Comparison of ENCODE assay signal across 9 mouse cellular contexts in the genomic region with DNA sequence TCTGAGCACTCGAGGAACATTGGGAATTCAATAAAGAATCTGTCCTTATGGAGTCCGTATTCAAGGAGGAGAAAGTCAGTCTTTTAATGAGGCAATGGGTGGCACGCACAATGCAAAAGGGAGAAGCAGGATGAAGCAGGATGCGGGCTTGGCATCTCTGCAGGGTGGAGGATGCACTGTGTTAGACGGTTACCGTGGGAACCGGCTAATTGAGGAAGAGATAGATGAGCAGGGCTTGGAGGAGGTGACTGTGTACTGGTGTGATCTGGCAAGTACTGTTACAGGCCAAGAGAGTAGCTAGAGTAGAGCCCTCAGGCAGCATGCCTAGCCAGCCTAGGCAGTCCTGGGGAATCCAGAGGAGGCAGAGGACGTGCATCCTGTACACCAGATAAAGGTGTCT.
DNase-seq lines count a peak whose midpoint lies in the region; ATAC-seq and TF ChIP-seq lines count a peak whose summit lies in the region.
"Had no signal": no experiment of that assay in that cellular context is flagged by ENCODE, and none has a peak within 500 bp of the region (broad histone marks: within the 10 kb centered on the region; RNA-seq: fewer than 3 reads in every experiment).

No protein-coding gene starts in this region.

- no peaks in the 10 kb centered on the region for H3K9me3 ChIP-seq in MEL (replicated peaks; ENCODE audit: insufficient read depth, low read length)
- H3K9me3 ChIP-seq in hindbrain, embryonic 15.5 days, result no peaks in the 10 kb centered on the region
- no peaks in the 10 kb centered on the region for H3K9me3 ChIP-seq in midbrain, embryonic 15.5 days
- H3K9me3 ChIP-seq: intestine, embryonic 15.5 days had no signal

- DNase-seq in MEL (ENCODE audit: low read depth, low spot score), result peak; percentile 50
- DNase-seq in brain, adult 2 months (ENCODE audit: low read depth, low spot score), result peak; percentile 86
- DNase-seq in urinary bladder, postnatal 14 days (ENCODE audit: low spot score), result no peak
- no peak for DNase-seq in spleen, postnatal 4 days (ENCODE audit: low spot score in 2 of 2)
- DNase-seq in kidney, postnatal 25 days, result no peak
- DNase-seq: thymus, adult 18-20 months had no signal

- TF ChIP-seq EP300 in MEL (IDR thresholded peaks at IDR 0.05; ENCODE audit: low read depth in 1 of 2, low read length in 2 of 2), result no peak

- no peaks in the 10 kb centered on the region for H3K27me3 ChIP-seq in MEL (ENCODE audit: control insufficient read depth in 1 of 2, insufficient read depth in 2 of 2, low read length in 2 of 2)
- H3K27me3 ChIP-seq in hindbrain, embryonic 15.5 days, result no peaks in the 10 kb centered on the region
- H3K27me3 ChIP-seq in midbrain, embryonic 15.5 days (replicated peaks), result no peaks in the 10 kb centered on the region
- H3K27me3 ChIP-seq: intestine, embryonic 15.5 days had no signal

- H3K4me2 ChIP-seq in hindbrain, embryonic 15.5 days, result no peak overlapping the region
- H3K4me2 ChIP-seq in midbrain, embryonic 15.5 days, result no peak overlapping the region
- H3K4me2 ChIP-seq: intestine, embryonic 15.5 days had no signal

- no peak overlapping the region for H3K27ac ChIP-seq in MEL (ENCODE audit: control insufficient read depth, low read depth, low read length)
- no peak overlapping the region for H3K27ac ChIP-seq in hindbrain, embryonic 15.5 days (replicated peaks)
- H3K27ac ChIP-seq in midbrain, embryonic 15.5 days, result peak overlapping the region; percentile 39; the same call in 1 of the 2 replicates
- H3K27ac ChIP-seq: intestine, embryonic 15.5 days had no signal

- no peaks in the 10 kb centered on the region; a peak in 1 of 4 replicates for H3K4me1 ChIP-seq in MEL (ENCODE audit: control insufficient read depth in 1 of 2, insufficient read depth in 2 of 2, low read length in 2 of 2)
- H3K4me1 ChIP-seq in hindbrain, embryonic 15.5 days (replicated peaks), result peaks cover 12% of the 10 kb centered on the region
- peaks cover 11% of the 10 kb centered on the region for H3K4me1 ChIP-seq in midbrain, embryonic 15.5 days
- H3K4me1 ChIP-seq: intestine, embryonic 15.5 days had no signal

- no peak for TF ChIP-seq CTCF in MEL (IDR thresholded peaks at IDR 0.05 in 2 of 3, conservative IDR thresholded peaks at IDR 0.05 in 1 of 3; ENCODE audit: control insufficient read depth in 1 of 3, insufficient read depth in 1 of 3, low read depth in 2 of 3, low read length in 3 of 3, poor library complexity in 1 of 3, severe bottlenecking in 1 of 3)

- TF ChIP-seq POLR2A in MEL (IDR thresholded peaks at IDR 0.05; ENCODE audit: control insufficient read depth in 1 of 2, insufficient read depth in 1 of 2, low read depth in 1 of 2, low read length in 2 of 2, poor library complexity in 1 of 2), result no peak

- TF ChIP-seq RAD21 in MEL (IDR thresholded peaks at IDR 0.05; ENCODE audit: low read depth, low read length), result no peak

- 27% methylated on average over 8 of the region's 8 CpGs for WGBS in hindbrain, embryonic 15.5 days
- 45% methylated on average over 8 of the region's 8 CpGs for WGBS in midbrain, embryonic 15.5 days

- H3K36me3 ChIP-seq in MEL (ENCODE audit: control insufficient read depth in 1 of 2, insufficient read depth in 2 of 2, low read length in 2 of 2), result no peaks in the 10 kb centered on the region
- no peaks in the 10 kb centered on the region for H3K36me3 ChIP-seq in hindbrain, embryonic 15.5 days
- no peaks in the 10 kb centered on the region for H3K36me3 ChIP-seq in midbrain, embryonic 15.5 days (replicated peaks)
- H3K36me3 ChIP-seq: intestine, embryonic 15.5 days had no signal

- H3K9ac ChIP-seq in MEL (ENCODE audit: control insufficient read depth, low read depth, low read length, poor library complexity, severe bottlenecking), result no peak overlapping the region
- no peak overlapping the region for H3K9ac ChIP-seq in hindbrain, embryonic 15.5 days
- no peak overlapping the region for H3K9ac ChIP-seq in midbrain, embryonic 15.5 days
- H3K9ac ChIP-seq: intestine, embryonic 15.5 days had no signal

- no peak overlapping the region for H3K4me3 ChIP-seq in MEL (ENCODE audit: control insufficient read depth in 1 of 2, insufficient read depth in 1 of 2, low read depth in 2 of 2, low read length in 2 of 2)
- H3K4me3 ChIP-seq in hindbrain, embryonic 15.5 days, result no peak overlapping the region
- no peak overlapping the region for H3K4me3 ChIP-seq in midbrain, embryonic 15.5 days
- H3K4me3 ChIP-seq: intestine, embryonic 15.5 days had no signal

- H3K79me2 ChIP-seq in MEL (ENCODE audit: control insufficient read depth, insufficient read depth, low read length, poor library complexity), result no peaks in the 10 kb centered on the region

- peak; percentile 78 for ATAC-seq in hindbrain, embryonic 15.5 days (ENCODE audit: low FRiP score, low read depth)
- peak; percentile 84 for ATAC-seq in midbrain, embryonic 15.5 days (replicated peaks)
- ATAC-seq: intestine, embryonic 15.5 days had no signal

TF ChIP-seq in MEL, 35 proteins besides CTCF, POLR2A, EP300 and RAD21:
- TF ChIP-seq ETS1 (IDR thresholded peaks at IDR 0.05; ENCODE audit: low read depth, low read length), result no peak
- no peak for TF ChIP-seq BHLHE40 (IDR thresholded peaks at IDR 0.05; ENCODE audit: borderline replicate concordance, low read depth, low read length)
- TF ChIP-seq SIN3A (IDR thresholded peaks at IDR 0.05; ENCODE audit: low read length), result no peak
- no peak for TF ChIP-seq MYC (IDR thresholded peaks at IDR 0.05; ENCODE audit: low read depth, low read length)
- no peak for TF ChIP-seq MAX (IDR thresholded peaks at IDR 0.05; ENCODE audit: low read length)
- TF ChIP-seq GABPA (IDR thresholded peaks at IDR 0.05; ENCODE audit: low read depth, low read length), result no peak
- TF ChIP-seq ZMIZ1 (IDR thresholded peaks at IDR 0.05; ENCODE audit: low read depth, low read length), result no peak
- TF ChIP-seq ZKSCAN1 (IDR thresholded peaks at IDR 0.05; ENCODE audit: low read depth, low read length), result no peak
- TF ChIP-seq CHD1 (IDR thresholded peaks at IDR 0.05; ENCODE audit: low read depth, low read length), result no peak

Comparison
In these comparisons a context has a peak if more than half of its experiments do, and no peak if none do; other contexts are left out.
1. DNase-seq: peak in MEL (single experiment) and brain, adult 2 months (single experiment); none in urinary bladder, postnatal 14 days (single experiment), spleen, postnatal 4 days (0 of 2) and kidney, postnatal 25 days (0 of 2).